Mouse (Mus musculus): ENCODE data around the gene Acap2.

- no peak for TF ChIP-seq CTCF (IDR thresholded peaks at IDR 0.05; ENCODE audit: low read depth, low read length)
- TF ChIP-seq GATA1 (IDR thresholded peaks at IDR 0.05; ENCODE audit: borderline replicate concordance, low read length): no peak
- no peak for TF ChIP-seq POLR2AphosphoS5 (IDR thresholded peaks at IDR 0.05; ENCODE audit: insufficient replicate concordance, low read depth, low read length)
Observed at GRCm38 (mm10) chr16:31050701-31051100, 150.3 kb downstream of the Acap2 start.

Measured in G1E (cell line).